In the genomic region with DNA sequence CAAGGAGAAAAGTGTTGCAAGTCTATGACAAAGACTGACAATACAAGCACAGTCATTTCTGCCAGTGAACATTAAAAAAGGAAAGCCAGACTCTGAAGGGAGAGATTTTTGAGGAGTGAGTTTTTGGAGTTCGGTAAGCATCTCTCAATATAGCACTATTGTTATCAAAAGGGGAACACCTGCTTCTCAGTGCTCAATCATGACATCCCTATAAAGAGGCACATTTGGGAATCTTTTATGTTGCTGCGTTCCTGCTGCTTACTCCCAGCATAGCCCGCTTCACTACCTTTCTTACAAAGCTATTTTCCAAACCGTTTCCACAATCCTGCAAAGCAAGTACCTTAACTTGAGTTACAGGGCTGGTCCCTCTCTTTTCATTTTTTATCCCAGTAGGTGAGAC, we compare ENCODE assay signal across 27 mouse cellular contexts.
DNase-seq lines count a peak whose midpoint lies in the region; ATAC-seq and TF ChIP-seq lines count a peak whose summit lies in the region.
"Had no signal": no experiment of that assay in that cellular context is flagged by ENCODE, and none has a peak within 500 bp of the region (broad histone marks: within the 10 kb centered on the region; RNA-seq: fewer than 3 reads in every experiment).

No protein-coding gene starts in this region.

- peak overlapping the region; percentile 70; the same call in 1 of the 2 replicates for H3K27ac ChIP-seq in liver, embryonic 12.5 days
- no peak overlapping the region for H3K27ac ChIP-seq in liver, postnatal 0 days (ENCODE audit: low read depth)
- no peak overlapping the region for H3K27ac ChIP-seq in liver, embryonic 15.5 days (replicated peaks)
- H3K27ac ChIP-seq: embryonic facial prominence, embryonic 10.5 days; embryonic facial prominence, embryonic 13.5 days; forebrain, embryonic 12.5 days; heart, embryonic 15.5 days; hindbrain, embryonic 14.5 days had no signal

- no peaks in the 10 kb centered on the region for H3K27me3 ChIP-seq in liver, embryonic 12.5 days (replicated peaks)
- no peaks in the 10 kb centered on the region for H3K27me3 ChIP-seq in liver, postnatal 0 days (ENCODE audit: insufficient read depth, low read length)
- no peaks in the 10 kb centered on the region for H3K27me3 ChIP-seq in liver, embryonic 15.5 days
- H3K27me3 ChIP-seq: embryonic facial prominence, embryonic 13.5 days; forebrain, embryonic 12.5 days; heart, embryonic 12.5 days; heart, embryonic 15.5 days had no signal

- WGBS in liver, embryonic 12.5 days (ENCODE audit: insufficient replicate concordance) = 43% methylated on average over 4 of the region's 4 CpGs
- WGBS in liver, postnatal 0 days (ENCODE audit: insufficient replicate concordance) = 54% methylated on average over 4 of the region's 4 CpGs
- WGBS in liver, embryonic 15.5 days (ENCODE audit: insufficient replicate concordance) = 42% methylated on average over 4 of the region's 4 CpGs

- ATAC-seq in liver, embryonic 12.5 days = no peak
- no peak for ATAC-seq in liver, postnatal 0 days
- no peak for ATAC-seq in liver, embryonic 15.5 days (ENCODE audit: insufficient read depth)
- ATAC-seq: CD4-positive, CD25-positive, alpha-beta regulatory T cell, adult 4 months; forebrain, embryonic 16.5 days had no signal

- DNase-seq in liver, postnatal 0 days = no peak
- DNase-seq in MEL-GATA-1-ER (ENCODE audit: extremely low read depth, low read depth) = peak; percentile 23
- no peak for DNase-seq in cerebellum, postnatal 36 days
- no peak for DNase-seq in retina, embryonic 14.5 days (ENCODE audit: low spot score)
- DNase-seq in layer of hippocampus, adult 9-11 months = no peak
- DNase-seq: adrenal gland, adult 2 months; adrenal gland, postnatal 14 days; cerebellum, adult 11 months; cerebellum, adult 2 months; cerebellum, adult 9-11 months; cerebellum, postnatal 25 days; embryo, embryonic 11 days; gastrocnemius, postnatal 14 days; heart, adult 18-20 months; heart, postnatal 10 days; heart, postnatal 4 days had no signal

- H3K4me3 ChIP-seq in liver, embryonic 12.5 days = no peak overlapping the region
- H3K4me3 ChIP-seq in liver, postnatal 0 days (ENCODE audit: low read depth, low read length) = no peak overlapping the region
- no peak overlapping the region for H3K4me3 ChIP-seq in liver, embryonic 15.5 days (replicated peaks)
- H3K4me3 ChIP-seq: embryonic facial prominence, embryonic 10.5 days; embryonic facial prominence, embryonic 13.5 days; erythroblast, embryonic 14.5 days; forebrain, embryonic 12.5 days; heart, embryonic 12.5 days; heart, embryonic 15.5 days had no signal

- H3K36me3 ChIP-seq in liver, embryonic 12.5 days = peaks cover 24% of the 10 kb centered on the region
- no peaks in the 10 kb centered on the region; the same call in 1 of the 2 replicates for H3K36me3 ChIP-seq in liver, postnatal 0 days (replicated peaks; ENCODE audit: insufficient read depth, low read length)
- H3K36me3 ChIP-seq in liver, embryonic 15.5 days (replicated peaks) = peaks cover 24% of the 10 kb centered on the region
- H3K36me3 ChIP-seq: embryonic facial prominence, embryonic 10.5 days; embryonic facial prominence, embryonic 13.5 days; heart, embryonic 12.5 days; heart, embryonic 15.5 days had no signal

- TF ChIP-seq CTCF in liver, postnatal 0 days (IDR thresholded peaks at IDR 0.05; ENCODE audit: low read depth) = no peak

- H3K4me2 ChIP-seq in liver, embryonic 12.5 days = peak overlapping the region; percentile 55
- no peak overlapping the region for H3K4me2 ChIP-seq in liver, postnatal 0 days (ENCODE audit: low read depth, low read length)
- 0 out of 2 replicates have a peak overlapping the region, but pooled peaks have one; percentile 40 for H3K4me2 ChIP-seq in liver, embryonic 15.5 days
- H3K4me2 ChIP-seq: embryonic facial prominence, embryonic 13.5 days; forebrain, embryonic 12.5 days; heart, embryonic 12.5 days; heart, embryonic 15.5 days; hindbrain, embryonic 14.5 days had no signal

- TF ChIP-seq EP300 in liver, postnatal 0 days (IDR thresholded peaks at IDR 0.05; ENCODE audit: low read depth) = no peak

- H3K9me3 ChIP-seq in liver, embryonic 12.5 days (replicated peaks) = no peaks in the 10 kb centered on the region
- H3K9me3 ChIP-seq in liver, postnatal 0 days (ENCODE audit: low read length) = no peaks in the 10 kb centered on the region
- no peaks in the 10 kb centered on the region for H3K9me3 ChIP-seq in liver, embryonic 15.5 days (replicated peaks)
- H3K9me3 ChIP-seq: embryonic facial prominence, embryonic 10.5 days; embryonic facial prominence, embryonic 13.5 days; forebrain, embryonic 12.5 days; heart, embryonic 12.5 days; heart, embryonic 15.5 days had no signal

- H3K4me1 ChIP-seq in liver, embryonic 12.5 days = peaks cover 44% of the 10 kb centered on the region
- H3K4me1 ChIP-seq in liver, postnatal 0 days (ENCODE audit: insufficient read depth) = no peaks in the 10 kb centered on the region
- peaks cover 26% of the 10 kb centered on the region for H3K4me1 ChIP-seq in liver, embryonic 15.5 days (replicated peaks)
- H3K4me1 ChIP-seq: embryonic facial prominence, embryonic 10.5 days; embryonic facial prominence, embryonic 13.5 days; forebrain, embryonic 12.5 days had no signal

- no peak overlapping the region for H3K9ac ChIP-seq in liver, embryonic 12.5 days
- no peak overlapping the region for H3K9ac ChIP-seq in liver, postnatal 0 days (replicated peaks)
- no peak overlapping the region for H3K9ac ChIP-seq in liver, embryonic 15.5 days
- H3K9ac ChIP-seq: embryonic facial prominence, embryonic 13.5 days; forebrain, embryonic 12.5 days; heart, embryonic 12.5 days; heart, embryonic 15.5 days; hindbrain, embryonic 14.5 days had no signal
